22 mouse cellular contexts compared by ENCODE assay signal in genomic region chr10:66960136-66960535, GRCm38 (mm10).
DNase-seq lines count a peak whose midpoint lies in the region; ATAC-seq and TF ChIP-seq lines count a peak whose summit lies in the region.
"Had no signal": no experiment of that assay in that cellular context is flagged by ENCODE, and none has a peak within 500 bp of the region (broad histone marks: within the 10 kb centered on the region; RNA-seq: fewer than 3 reads in every experiment).

No protein-coding gene starts in this region.

- no peak overlapping the region for H3K4me2 ChIP-seq in embryonic facial prominence, embryonic 15.5 days (replicated peaks)
- no peak overlapping the region for H3K4me2 ChIP-seq in kidney, embryonic 14.5 days (replicated peaks; ENCODE audit: low read depth, low read length)
- no peak overlapping the region for H3K4me2 ChIP-seq in kidney, postnatal 0 days (ENCODE audit: low read length)
- H3K4me2 ChIP-seq in myocyte (ENCODE audit: low read depth): no peak overlapping the region

- TF ChIP-seq CTCF in kidney, adult 2 months (conservative IDR thresholded peaks at IDR 0.05; ENCODE audit: insufficient read depth, insufficient read length, low read depth, low read length): no peak
- no peak for TF ChIP-seq CTCF in kidney, postnatal 0 days (IDR thresholded peaks at IDR 0.05; ENCODE audit: low read depth)

- H3K4me3 ChIP-seq in embryonic facial prominence, embryonic 15.5 days (replicated peaks): no peak overlapping the region
- no peak overlapping the region for H3K4me3 ChIP-seq in embryonic facial prominence, embryonic 10.5 days
- no peak overlapping the region for H3K4me3 ChIP-seq in kidney, adult 2 months (ENCODE audit: insufficient read depth, low read depth, low read length)
- H3K4me3 ChIP-seq in kidney, embryonic 14.5 days (ENCODE audit: low read length): no peak overlapping the region
- no peak overlapping the region for H3K4me3 ChIP-seq in kidney, postnatal 0 days (replicated peaks; ENCODE audit: low read depth, low read length)
- no peak overlapping the region for H3K4me3 ChIP-seq in myocyte

- no peaks in the 10 kb centered on the region for H3K79me2 ChIP-seq in myocyte (ENCODE audit: control insufficient read depth, insufficient read depth)

- TF ChIP-seq POLR2A in kidney, adult 2 months (IDR thresholded peaks at IDR 0.05; ENCODE audit: low read depth, low read length): no peak
- TF ChIP-seq POLR2A in myocyte (IDR thresholded peaks at IDR 0.05; ENCODE audit: insufficient read length, low read depth): no peak

- no peaks in the 10 kb centered on the region for H3K27me3 ChIP-seq in embryonic facial prominence, embryonic 15.5 days
- H3K27me3 ChIP-seq in embryonic facial prominence, embryonic 10.5 days (replicated peaks; ENCODE audit: low read depth, poor library complexity, severe bottlenecking): no peaks in the 10 kb centered on the region
- H3K27me3 ChIP-seq in kidney, adult 2 months (replicated peaks; ENCODE audit: control insufficient read depth, insufficient read depth, low read length): no peaks in the 10 kb centered on the region
- H3K27me3 ChIP-seq in kidney, embryonic 14.5 days (ENCODE audit: control insufficient read depth, insufficient read depth, low read length): no peaks in the 10 kb centered on the region
- H3K27me3 ChIP-seq in kidney, postnatal 0 days (ENCODE audit: insufficient read depth, low read length): no peaks in the 10 kb centered on the region
- no peaks in the 10 kb centered on the region for H3K27me3 ChIP-seq in myocyte (ENCODE audit: control insufficient read depth, insufficient read depth, insufficient read length)
- H3K27me3 ChIP-seq: CH12.LX, Patski had no signal

- H3K9me3 ChIP-seq in embryonic facial prominence, embryonic 15.5 days (replicated peaks): no peaks in the 10 kb centered on the region
- H3K9me3 ChIP-seq in embryonic facial prominence, embryonic 10.5 days: no peaks in the 10 kb centered on the region
- no peaks in the 10 kb centered on the region for H3K9me3 ChIP-seq in kidney, embryonic 14.5 days (ENCODE audit: control insufficient read depth, low read length)
- no peaks in the 10 kb centered on the region for H3K9me3 ChIP-seq in kidney, postnatal 0 days (replicated peaks; ENCODE audit: low read length)
- H3K9me3 ChIP-seq: G1E had no signal

- ATAC-seq in embryonic facial prominence, embryonic 15.5 days (ENCODE audit: insufficient number of reproducible peaks, low FRiP score, low TSS enrichment, low read depth): no peak
- no peak for ATAC-seq in kidney, embryonic 14.5 days (ENCODE audit: low FRiP score, low TSS enrichment)
- ATAC-seq in kidney, postnatal 0 days (replicated peaks; ENCODE audit: low FRiP score, low read depth): no peak
- ATAC-seq: activated CD4-positive, CD25-positive, alpha-beta regulatory T cell, adult 4 months; CD4-positive, CD25-positive, alpha-beta regulatory T cell, adult 4 months; Patski had no signal

- no peak overlapping the region for H3K9ac ChIP-seq in embryonic facial prominence, embryonic 15.5 days
- no peak overlapping the region for H3K9ac ChIP-seq in kidney, embryonic 14.5 days (ENCODE audit: low read depth, low read length)
- no peak overlapping the region for H3K9ac ChIP-seq in kidney, postnatal 0 days (ENCODE audit: low read depth, low read length)

- no peaks in the 10 kb centered on the region for H3K36me3 ChIP-seq in embryonic facial prominence, embryonic 15.5 days
- no peaks in the 10 kb centered on the region for H3K36me3 ChIP-seq in embryonic facial prominence, embryonic 10.5 days (replicated peaks)
- no peaks in the 10 kb centered on the region for H3K36me3 ChIP-seq in kidney, adult 2 months (ENCODE audit: control insufficient read depth, insufficient read depth, low read length)
- H3K36me3 ChIP-seq in kidney, embryonic 14.5 days (ENCODE audit: control insufficient read depth, insufficient read depth, low read length): no peaks in the 10 kb centered on the region
- H3K36me3 ChIP-seq in kidney, postnatal 0 days (ENCODE audit: insufficient read depth, low read length): no peaks in the 10 kb centered on the region
- H3K36me3 ChIP-seq in myocyte (ENCODE audit: control insufficient read depth, insufficient read depth): no peaks in the 10 kb centered on the region
- H3K36me3 ChIP-seq: G1E had no signal

- peak overlapping the region; percentile 23; the same call in 1 of the 2 replicates for H3K27ac ChIP-seq in embryonic facial prominence, embryonic 15.5 days (replicated peaks)
- H3K27ac ChIP-seq in embryonic facial prominence, embryonic 10.5 days (replicated peaks): no peak overlapping the region
- peak overlapping the region; percentile 19; the same call in 1 of the 2 replicates for H3K27ac ChIP-seq in kidney, adult 2 months (ENCODE audit: insufficient read depth, low read depth, low read length)
- H3K27ac ChIP-seq in kidney, embryonic 14.5 days (ENCODE audit: low read depth, low read length): no peak overlapping the region
- peak overlapping the region; percentile 8; the same call in 1 of the 2 replicates for H3K27ac ChIP-seq in kidney, postnatal 0 days

- DNase-seq in embryonic facial prominence, embryonic 10.5 days (ENCODE audit: low spot score): no peak
- peak; percentile 49 for DNase-seq in kidney, adult 2 months
- DNase-seq in kidney, postnatal 0 days (ENCODE audit: low spot score): peak; percentile 47
- no peak for DNase-seq in kidney, adult 8-10 months
- no peak for DNase-seq in lung, postnatal 10 days
- DNase-seq: adrenal gland, adult 2 months; adrenal gland, adult 8-10 months; adrenal gland, postnatal 10 days; adrenal gland, postnatal 14 days; adrenal gland, postnatal 25 days; adrenal gland, postnatal 36 days; B cell, adult 2 months; cerebellum, adult 11 months; cerebellum, adult 11-12 months had no signal

- H3K4me1 ChIP-seq in embryonic facial prominence, embryonic 15.5 days: no peaks in the 10 kb centered on the region
- H3K4me1 ChIP-seq in embryonic facial prominence, embryonic 10.5 days: peaks cover 11% of the 10 kb centered on the region; the same call in 1 of the 2 replicates
- no peaks in the 10 kb centered on the region for H3K4me1 ChIP-seq in kidney, adult 2 months (ENCODE audit: control insufficient read depth, insufficient read depth, low read length)
- no peaks in the 10 kb centered on the region for H3K4me1 ChIP-seq in kidney, embryonic 14.5 days (ENCODE audit: control insufficient read depth, insufficient read depth, low read length)
- H3K4me1 ChIP-seq in kidney, postnatal 0 days (replicated peaks; ENCODE audit: insufficient read depth, low read length): no peaks in the 10 kb centered on the region

- WGBS in embryonic facial prominence, embryonic 15.5 days: 43% methylated on average over 8 of the region's 8 CpGs
- WGBS in embryonic facial prominence, embryonic 10.5 days: 84% methylated on average over 8 of the region's 8 CpGs
- 67% methylated on average over 8 of the region's 8 CpGs for WGBS in kidney, adult 2 months
- 70% methylated on average over 8 of the region's 8 CpGs for WGBS in kidney, embryonic 14.5 days
- WGBS in kidney, postnatal 0 days: 57% methylated on average over 8 of the region's 8 CpGs

- no peak overlapping the region for H3ac ChIP-seq in myocyte (ENCODE audit: control insufficient read depth, insufficient read length)

TF ChIP-seq in myocyte, 11 proteins besides CTCF, POLR2A, EP300 and RAD21:
- TF ChIP-seq POLR2AphosphoS2 (IDR thresholded peaks at IDR 0.05; ENCODE audit: insufficient read length, low read depth): no peak
- no peak for TF ChIP-seq REST (IDR thresholded peaks at IDR 0.05; ENCODE audit: insufficient read depth, insufficient read length)
- no peak for TF ChIP-seq USF1 (IDR thresholded peaks at IDR 0.05; ENCODE audit: low read depth)
- peak in 2 of 3 experiments; percentile 49 to 72 for TF ChIP-seq MYOD1 (IDR thresholded peaks at IDR 0.05; ENCODE audit: control insufficient read depth in 1 of 3, insufficient read length in 2 of 3, low read depth in 2 of 3)
- no peak for TF ChIP-seq TCF3 (IDR thresholded peaks at IDR 0.05; ENCODE audit: insufficient read length, low read depth)
- no peak for TF ChIP-seq SRF (IDR thresholded peaks at IDR 0.05; ENCODE audit: control insufficient read depth, insufficient read length, low read depth)
- no peak for TF ChIP-seq CEBPB (IDR thresholded peaks at IDR 0.05; ENCODE audit: insufficient read depth, poor library complexity, severe bottlenecking)
- TF ChIP-seq MAX (IDR thresholded peaks at IDR 0.05; ENCODE audit: low read depth): no peak
- TF ChIP-seq E2F4 (IDR thresholded peaks at IDR 0.05; ENCODE audit: insufficient read depth): no peak
- TF ChIP-seq TCF12 (IDR thresholded peaks at IDR 0.05; ENCODE audit: insufficient read depth, poor library complexity, severe bottlenecking): no peak
- TF ChIP-seq MYOG (IDR thresholded peaks at IDR 0.05; ENCODE audit: control insufficient read depth in 1 of 3, insufficient read depth in 1 of 3, insufficient read length in 2 of 3, low read depth in 2 of 3): peak in 2 of 3 experiments; percentile 39 to 69

Comparison
In these comparisons a context has a peak if more than half of its experiments do, and no peak if none do; other contexts are left out.
1. H3K27ac ChIP-seq: peak in embryonic facial prominence, embryonic 15.5 days (single experiment), kidney, adult 2 months (single experiment) and kidney, postnatal 0 days (single experiment); none in embryonic facial prominence, embryonic 10.5 days (single experiment) and kidney, embryonic 14.5 days (single experiment).
2. DNase-seq: peak in kidney, adult 2 months (single experiment) and kidney, postnatal 0 days (single experiment); none in embryonic facial prominence, embryonic 10.5 days (single experiment), kidney, adult 8-10 months (0 of 2) and lung, postnatal 10 days (single experiment).